Mouse (Mus musculus): ENCODE data around the gene Pip5k1a. TPM values are rescaled to one million over a fixed set of nuclear protein-coding genes. Genes with fewer than 3 reads are reported as not detected.
"Not testable (repeated sequence)": the region's sequence is repeated elsewhere in the genome, so short reads cannot be mapped to it uniquely, and the experiment has no call there.

Pip5k1a gene
- total and polyA plus RNA-seq, 2 experiments from 2014 or later: 14.5 to 36.6 TPM

DNA sequence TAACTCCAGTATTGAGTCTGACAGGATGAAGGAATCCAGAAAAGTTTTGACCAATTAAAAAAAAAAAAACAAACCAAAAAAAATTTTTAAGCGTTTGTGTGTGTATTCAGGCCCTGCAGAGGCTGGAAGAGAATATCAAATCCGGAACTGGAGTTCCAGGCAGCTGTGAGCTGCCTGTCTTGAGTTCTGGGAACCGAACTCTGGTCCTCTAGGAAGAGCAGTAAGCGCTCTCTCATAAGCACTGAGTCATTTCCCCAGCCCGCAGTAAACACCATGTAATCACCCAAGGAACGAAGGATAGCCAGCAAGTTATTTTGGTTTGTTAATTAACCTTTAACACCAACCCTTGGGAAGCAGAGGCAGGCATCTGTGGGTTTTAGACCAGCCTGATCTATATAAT lies 63.5 kb downstream of the Pip5k1a start:
- no peaks in the 10 kb centered on the region for H3K9me3 ChIP-seq (replicated peaks; ENCODE audit: control insufficient read depth, low read length)
- no peak overlapping the region for H3K4me3 ChIP-seq (ENCODE audit: low read depth, low read length)
- DNase-seq (ENCODE audit: low spot score) (no peak), ATAC-seq (ENCODE audit: insufficient read depth, low read depth) (no peak)
- TF ChIP-seq EP300 (IDR thresholded peaks at IDR 0.05; ENCODE audit: low read depth): no peak
- no peak for TF ChIP-seq CTCF (IDR thresholded peaks at IDR 0.05; ENCODE audit: low read depth)
- no peak overlapping the region for H3K27ac ChIP-seq (ENCODE audit: low read depth)
- no peaks in the 10 kb centered on the region for H3K27me3 ChIP-seq (ENCODE audit: control insufficient read depth, insufficient read depth, low read length)
- WGBS: 64% methylated on average over 6 of the region's 6 CpGs
- no peak overlapping the region for H3K9ac ChIP-seq (replicated peaks; ENCODE audit: low read depth, low read length)
- H3K36me3 ChIP-seq (replicated peaks; ENCODE audit: control insufficient read depth, insufficient read depth, low read length): 0 out of 2 replicates have a peak, but pooled peaks cover 4% of the 10 kb centered on the region
- no peak overlapping the region for H3K4me2 ChIP-seq (ENCODE audit: low read depth, low read length)
- H3K4me1 ChIP-seq (ENCODE audit: control insufficient read depth, insufficient read depth): peaks cover 6% of the 10 kb centered on the region; the same call in 1 of the 2 replicates

DNA sequence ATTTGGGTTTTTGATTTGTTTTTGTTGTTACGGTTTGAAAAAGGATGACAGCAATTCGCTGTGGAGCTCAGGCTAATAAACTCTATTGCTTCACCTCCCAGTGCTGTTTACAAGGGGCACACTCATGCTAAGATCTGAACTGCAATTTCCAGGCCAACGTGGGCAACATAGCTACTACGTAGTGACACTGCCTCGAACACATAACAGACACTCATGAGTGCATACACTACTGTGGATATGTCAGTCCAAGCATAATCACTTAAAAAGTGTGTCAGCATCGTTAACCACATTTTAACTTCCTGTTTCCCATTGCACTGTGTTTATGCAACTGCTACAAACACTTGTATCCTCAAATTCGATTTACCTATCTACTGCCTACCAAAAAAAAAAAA lies 63.9 kb downstream of the Pip5k1a start:
- 0 out of 2 replicates have a peak, but pooled peaks have one; percentile 28 for TF ChIP-seq EP300 (IDR thresholded peaks at IDR 0.05; ENCODE audit: low read depth)
- no peak for TF ChIP-seq CTCF (IDR thresholded peaks at IDR 0.05; ENCODE audit: low read depth)
- H3K27me3 ChIP-seq (ENCODE audit: control insufficient read depth, insufficient read depth, low read length): no peaks in the 10 kb centered on the region
- H3K4me2 ChIP-seq (ENCODE audit: low read depth, low read length): peak overlapping the region; percentile 57
- WGBS: 13% methylated on average over 7 of the region's 7 CpGs
- ATAC-seq (ENCODE audit: insufficient read depth, low read depth): peak; percentile 37
- H3K9ac ChIP-seq (replicated peaks; ENCODE audit: low read depth, low read length): no peak overlapping the region
- H3K9me3 ChIP-seq (replicated peaks; ENCODE audit: control insufficient read depth, low read length): no peaks in the 10 kb centered on the region
- no peak for DNase-seq (ENCODE audit: low spot score)
- peak overlapping the region; percentile 22; the same call in 1 of the 2 replicates for H3K27ac ChIP-seq (ENCODE audit: low read depth)
- H3K4me3 ChIP-seq (ENCODE audit: low read depth, low read length): peak overlapping the region; percentile 85
- H3K36me3 ChIP-seq (replicated peaks; ENCODE audit: control insufficient read depth, insufficient read depth, low read length): 0 out of 2 replicates have a peak, but pooled peaks cover 4% of the 10 kb centered on the region
- H3K4me1 ChIP-seq (ENCODE audit: control insufficient read depth, insufficient read depth): peaks cover 6% of the 10 kb centered on the region; the same call in 1 of the 2 replicates

DNA sequence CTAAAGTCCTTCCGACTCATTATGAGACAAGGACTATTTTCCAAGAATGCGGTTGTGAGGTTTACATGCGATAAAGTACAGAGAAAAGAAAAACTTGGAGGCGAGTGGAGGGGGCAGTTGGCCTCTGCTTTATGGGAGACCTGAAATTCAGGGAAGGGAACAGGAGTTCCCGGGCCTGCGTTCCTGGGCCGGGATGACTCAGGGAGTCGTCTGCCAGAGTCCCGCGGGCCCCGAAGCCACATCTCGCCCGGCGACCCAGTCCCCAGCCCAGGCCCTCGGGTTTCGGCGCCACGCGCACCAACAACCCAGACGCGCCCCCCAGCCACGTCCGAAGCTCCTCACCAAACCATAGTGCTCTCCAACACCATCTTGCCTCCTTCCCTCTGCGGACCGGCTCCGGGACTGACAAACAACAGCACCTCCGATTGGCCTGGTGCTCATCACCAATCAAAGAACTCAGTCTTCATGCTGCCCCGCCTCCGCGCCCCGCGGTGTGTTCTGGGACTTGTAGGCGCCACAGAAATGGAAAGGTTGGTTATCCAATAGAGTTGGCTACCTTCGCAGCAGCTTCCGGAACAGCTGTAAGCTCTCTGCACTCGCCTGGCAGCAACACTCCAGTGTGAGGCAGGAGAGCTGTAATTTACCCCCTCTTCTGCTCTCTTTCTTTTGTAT lies 64.4 kb downstream of the Pip5k1a start, which contains the start of gene Psmd4:
Psmd4 (minus strand) TSS at position 449 of the 672 bp plus-strand sequence.
- Histone ChIP-seq H3K4me1 (ENCODE audit: control insufficient read depth, insufficient read depth) (peaks cover 6% of the 10 kb centered on the region; the same call in 1 of the 2 replicates), H3K9ac (replicated peaks; ENCODE audit: low read depth, low read length) (peak within 1 kb of the TSS; percentile 79), H3K36me3 (replicated peaks; ENCODE audit: control insufficient read depth, insufficient read depth, low read length) (peaks cover 5% of the 10 kb centered on the region; the same call in 1 of the 2 replicates), H3K4me3 (ENCODE audit: low read depth, low read length) (peak within 1 kb of the TSS; percentile 85), H3K9me3 (replicated peaks; ENCODE audit: control insufficient read depth, low read length) (no peaks in the 10 kb centered on the region), H3K4me2 (ENCODE audit: low read depth, low read length) (peak within 1 kb of the TSS; percentile 57), H3K27ac (ENCODE audit: low read depth) (peak within 1 kb of the TSS; percentile 71), H3K27me3 (ENCODE audit: control insufficient read depth, insufficient read depth, low read length) (no peaks in the 10 kb centered on the region)
- no peak for TF ChIP-seq EP300 (IDR thresholded peaks at IDR 0.05; ENCODE audit: low read depth)
- TF ChIP-seq CTCF (IDR thresholded peaks at IDR 0.05; ENCODE audit: low read depth): no peak
- WGBS: under 1% methylated on average over 36 of the region's 36 CpGs
- DNase-seq (ENCODE audit: low spot score) (peak; percentile 96), ATAC-seq (ENCODE audit: insufficient read depth, low read depth) (peak; percentile 99)

DNA sequence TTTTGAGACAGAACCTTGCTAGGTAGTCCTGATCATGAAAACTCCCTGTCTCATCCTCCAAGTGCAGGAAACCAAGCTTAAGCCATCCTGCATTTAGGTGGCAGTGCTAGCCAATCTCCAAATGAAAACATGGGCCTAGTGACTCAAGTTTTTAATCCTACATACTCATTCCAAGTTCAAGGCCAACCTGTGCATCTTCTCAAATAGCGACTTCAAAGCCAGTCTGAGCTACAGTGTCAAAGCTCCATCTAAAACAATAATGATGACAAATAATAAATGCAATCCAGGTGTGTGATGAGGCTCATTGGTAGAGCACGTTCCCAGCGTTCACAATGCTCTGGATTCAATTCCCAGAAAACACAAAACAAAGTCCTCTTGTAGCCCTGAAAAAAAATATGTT lies 65.1 kb downstream of the Pip5k1a start:
- Histone ChIP-seq H3K27me3 (ENCODE audit: control insufficient read depth, insufficient read depth, low read length) (no peaks in the 10 kb centered on the region), H3K4me2 (ENCODE audit: low read depth, low read length) (peak overlapping the region; percentile 57), H3K9ac (replicated peaks; ENCODE audit: low read depth, low read length) (peak overlapping the region; percentile 79), H3K27ac (ENCODE audit: low read depth) (no peak overlapping the region), H3K4me1 (ENCODE audit: control insufficient read depth, insufficient read depth) (peaks cover 6% of the 10 kb centered on the region; the same call in 1 of the 2 replicates), H3K4me3 (ENCODE audit: low read depth, low read length) (peak overlapping the region; percentile 85), H3K36me3 (replicated peaks; ENCODE audit: control insufficient read depth, insufficient read depth, low read length) (peaks cover 11% of the 10 kb centered on the region), H3K9me3 (replicated peaks; ENCODE audit: control insufficient read depth, low read length) (no peaks in the 10 kb centered on the region)
- 13% methylated on average over 3 of the region's 3 CpGs for WGBS
- DNase-seq (ENCODE audit: low spot score) (no peak), ATAC-seq (ENCODE audit: insufficient read depth, low read depth) (no peak)
- TF ChIP-seq EP300 (IDR thresholded peaks at IDR 0.05; ENCODE audit: low read depth): no peak
- no peak for TF ChIP-seq CTCF (IDR thresholded peaks at IDR 0.05; ENCODE audit: low read depth)

DNA sequence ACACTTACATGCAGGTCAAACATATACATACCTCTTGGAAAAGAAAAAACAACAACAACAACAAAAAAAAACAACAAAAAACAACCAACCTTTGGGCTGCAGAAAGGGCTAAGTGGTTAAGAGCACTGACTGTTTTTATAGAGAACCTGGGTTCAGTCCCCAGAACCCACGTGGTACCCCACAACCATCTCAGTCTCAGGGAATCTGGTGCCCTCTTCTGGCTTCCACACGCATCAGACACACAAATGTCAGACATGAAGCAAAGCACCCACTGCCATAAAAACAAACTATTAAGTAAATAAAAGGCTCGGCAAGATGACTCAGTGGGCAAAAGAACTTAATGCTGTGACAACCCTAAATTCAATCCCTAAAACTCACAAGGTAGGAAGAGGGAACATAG lies 76.8 kb downstream of the Pip5k1a start:
- H3K4me1 ChIP-seq (ENCODE audit: control insufficient read depth, insufficient read depth): peaks cover 7% of the 10 kb centered on the region
- H3K27ac ChIP-seq (ENCODE audit: low read depth): no peak overlapping the region
- no peak overlapping the region for H3K4me2 ChIP-seq (ENCODE audit: low read depth, low read length)
- ATAC-seq (ENCODE audit: insufficient read depth, low read depth): no peak
- no peaks in the 10 kb centered on the region for H3K9me3 ChIP-seq (replicated peaks; ENCODE audit: control insufficient read depth, low read length)
- no peaks in the 10 kb centered on the region for H3K27me3 ChIP-seq (ENCODE audit: control insufficient read depth, insufficient read depth, low read length)
- no peak for DNase-seq (ENCODE audit: low spot score)
- H3K4me3 ChIP-seq (ENCODE audit: low read depth, low read length): no peak overlapping the region
- H3K36me3 ChIP-seq (replicated peaks; ENCODE audit: control insufficient read depth, insufficient read depth, low read length): peaks cover 39% of the 10 kb centered on the region
- 75% methylated on average over 3 of the region's 3 CpGs for WGBS
- TF ChIP-seq CTCF (IDR thresholded peaks at IDR 0.05; ENCODE audit: low read depth) (no peak), EP300 (IDR thresholded peaks at IDR 0.05; ENCODE audit: low read depth) (no peak)
- no peak overlapping the region for H3K9ac ChIP-seq (replicated peaks; ENCODE audit: low read depth, low read length)

DNA sequence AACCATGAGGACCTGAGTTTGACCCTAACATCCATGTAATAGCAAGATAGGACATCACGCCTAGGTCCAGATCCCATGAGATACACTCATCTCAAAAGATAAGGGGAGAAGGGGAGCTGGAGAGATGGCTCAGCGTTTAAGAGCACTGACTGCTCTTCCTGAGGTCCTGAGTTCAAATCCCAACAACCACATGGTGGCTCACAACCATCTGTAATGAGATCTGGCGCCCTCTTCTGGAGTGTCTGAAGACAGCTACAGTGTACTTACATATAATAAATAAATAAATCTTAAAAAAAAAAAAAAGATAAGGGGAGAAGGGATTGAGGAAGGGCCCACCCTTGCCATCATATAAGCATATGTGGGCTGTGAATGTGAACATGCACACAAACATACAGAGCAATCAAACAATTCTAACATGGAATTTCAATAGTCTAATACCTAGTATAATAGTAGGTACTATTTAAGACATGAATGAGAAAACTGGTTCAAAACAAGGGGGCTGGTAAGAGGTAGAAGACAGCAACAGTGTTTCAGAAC lies 77.4 kb downstream of the Pip5k1a start:
- WGBS: 66% methylated on average over 3 of the region's 3 CpGs
- H3K4me1 ChIP-seq (ENCODE audit: control insufficient read depth, insufficient read depth): peaks cover 13% of the 10 kb centered on the region
- H3K27ac ChIP-seq (ENCODE audit: low read depth); H3K4me2 ChIP-seq (ENCODE audit: low read depth, low read length); H3K9me3 ChIP-seq (replicated peaks; ENCODE audit: control insufficient read depth, low read length); H3K9ac ChIP-seq (replicated peaks; ENCODE audit: low read depth, low read length); ATAC-seq (ENCODE audit: insufficient read depth, low read depth); DNase-seq (ENCODE audit: low spot score); H3K4me3 ChIP-seq (ENCODE audit: low read depth, low read length); H3K27me3 ChIP-seq (ENCODE audit: control insufficient read depth, insufficient read depth, low read length): not testable (repeated sequence)
- H3K36me3 ChIP-seq (replicated peaks; ENCODE audit: control insufficient read depth, insufficient read depth, low read length): peaks cover 33% of the 10 kb centered on the region
